Mouse (Mus musculus) heart, adult 9 months (tissue): ENCODE results near the gene Mreg.
"Not testable (repeated sequence)": the region's sequence is repeated elsewhere in the genome, so short reads cannot be mapped to it uniquely, and the experiment has no call there.

Experiments used
- DNase-seq, 2 experiments: peaks; one replicate each; pipeline ENCODE4 v3.0.0; 2022; ENCODE audit warnings: low spot score in 2 of 2

Gene Mreg

DNA sequence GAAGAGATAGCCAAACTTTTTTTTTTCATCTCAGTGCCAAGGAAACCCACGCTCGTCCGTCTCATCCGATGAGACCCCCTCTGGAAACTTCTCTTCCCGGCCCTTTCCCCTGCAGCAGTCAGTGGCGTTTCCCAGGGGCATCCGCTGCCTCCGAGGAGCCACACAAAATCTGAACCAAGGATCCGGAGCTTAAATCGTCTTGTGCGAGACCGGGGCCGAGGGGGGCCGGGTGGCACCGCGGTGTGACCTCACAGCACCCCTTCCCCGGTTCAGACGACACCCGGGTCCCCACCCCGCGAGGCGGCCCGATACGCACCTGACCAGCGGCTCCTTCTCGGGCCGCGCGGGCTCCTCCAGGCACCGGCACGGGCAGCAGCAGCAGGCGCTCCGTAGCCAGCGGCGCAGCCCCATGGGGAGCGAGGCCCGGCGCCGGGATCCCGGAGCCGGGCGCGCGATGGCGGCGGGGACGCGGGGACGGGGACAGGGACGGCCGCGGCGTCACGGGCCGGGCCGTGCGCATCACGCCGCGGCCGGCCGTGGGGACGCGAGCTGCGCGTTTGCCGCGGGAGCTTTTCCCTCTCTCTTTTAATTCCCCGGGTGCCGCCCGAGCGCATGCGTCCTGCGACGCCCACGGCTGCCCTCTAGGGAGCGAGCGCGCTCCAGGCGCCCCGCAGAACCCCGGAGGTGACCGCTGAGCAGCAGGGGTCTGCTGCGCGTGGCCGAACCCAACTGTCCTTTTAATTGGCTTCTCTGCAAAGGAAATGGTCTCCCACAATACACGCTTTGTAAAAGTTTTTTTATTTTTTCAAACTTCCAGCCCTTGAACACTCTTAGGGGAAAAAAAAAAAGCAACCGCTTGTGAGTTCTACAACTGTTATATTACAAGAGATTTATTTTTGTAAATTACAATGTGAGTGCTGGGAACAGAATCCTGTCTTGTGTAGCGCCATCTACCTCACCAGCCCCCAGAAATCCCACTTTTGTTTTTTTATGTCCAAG lies at the start of gene Mreg:
Gene Mreg, minus strand, starts transcription at position 607 of the 999 bp plus-strand sequence.
- peak; percentile 55 to 61 for DNase-seq

DNA sequence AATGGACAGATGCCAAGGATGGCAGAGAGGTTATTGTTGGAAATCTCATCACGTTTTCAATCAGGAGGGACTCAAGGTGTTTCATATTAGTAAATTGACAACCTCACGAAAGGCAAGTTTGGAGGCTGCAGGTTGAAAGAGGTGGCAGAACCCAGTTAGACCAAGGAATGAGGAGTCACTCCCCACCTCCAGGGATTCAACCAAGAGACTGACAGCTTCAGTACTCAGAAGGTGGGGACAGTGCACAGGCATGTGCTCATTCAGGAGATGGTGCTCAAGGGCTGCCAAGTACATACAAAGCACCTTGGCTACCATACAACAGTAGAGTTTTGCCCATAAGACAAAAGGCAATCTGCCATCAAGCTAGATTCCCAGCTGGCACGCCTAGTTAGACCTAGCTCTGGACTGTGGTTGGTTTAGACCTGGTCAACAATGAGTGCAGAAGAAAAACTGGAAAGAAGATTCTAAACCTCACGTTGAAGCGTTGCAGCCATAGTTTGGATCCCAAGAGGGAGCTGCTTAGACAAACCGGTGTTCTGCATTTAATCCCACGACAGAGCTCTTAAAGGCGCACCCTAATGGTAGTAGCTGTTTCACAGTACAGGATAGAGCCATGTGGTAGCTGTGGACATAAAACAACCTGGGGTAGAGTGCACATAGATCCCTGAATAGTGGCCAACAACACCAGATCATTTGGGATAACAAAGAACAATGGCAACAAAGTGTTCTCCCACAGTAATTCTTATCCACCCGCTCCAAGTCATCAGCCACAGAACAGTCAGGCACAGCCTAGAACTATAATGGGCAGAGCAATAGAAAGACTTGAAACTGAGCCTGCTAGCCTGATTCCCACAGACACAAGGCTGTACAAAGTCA lies 44.5 kb upstream of the Mreg start:
- DNase-seq = no peak

DNA sequence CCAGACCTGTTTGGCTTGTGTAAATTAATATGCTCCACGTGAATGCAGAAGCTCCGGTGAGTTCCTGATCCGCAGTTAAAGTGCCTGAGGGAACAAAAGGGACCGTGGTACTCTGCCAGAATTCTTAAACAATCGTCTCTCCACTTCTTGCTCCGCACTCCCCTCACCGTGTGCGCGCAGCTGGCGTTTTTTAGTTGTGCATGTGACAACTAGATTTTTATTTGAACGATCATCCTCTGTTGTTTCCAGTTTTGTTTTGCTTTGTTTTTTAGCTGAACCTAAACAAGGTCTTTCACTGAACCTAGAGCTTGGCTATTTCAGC lies 43.7 kb upstream of the Mreg start:
- no peak for DNase-seq

DNA sequence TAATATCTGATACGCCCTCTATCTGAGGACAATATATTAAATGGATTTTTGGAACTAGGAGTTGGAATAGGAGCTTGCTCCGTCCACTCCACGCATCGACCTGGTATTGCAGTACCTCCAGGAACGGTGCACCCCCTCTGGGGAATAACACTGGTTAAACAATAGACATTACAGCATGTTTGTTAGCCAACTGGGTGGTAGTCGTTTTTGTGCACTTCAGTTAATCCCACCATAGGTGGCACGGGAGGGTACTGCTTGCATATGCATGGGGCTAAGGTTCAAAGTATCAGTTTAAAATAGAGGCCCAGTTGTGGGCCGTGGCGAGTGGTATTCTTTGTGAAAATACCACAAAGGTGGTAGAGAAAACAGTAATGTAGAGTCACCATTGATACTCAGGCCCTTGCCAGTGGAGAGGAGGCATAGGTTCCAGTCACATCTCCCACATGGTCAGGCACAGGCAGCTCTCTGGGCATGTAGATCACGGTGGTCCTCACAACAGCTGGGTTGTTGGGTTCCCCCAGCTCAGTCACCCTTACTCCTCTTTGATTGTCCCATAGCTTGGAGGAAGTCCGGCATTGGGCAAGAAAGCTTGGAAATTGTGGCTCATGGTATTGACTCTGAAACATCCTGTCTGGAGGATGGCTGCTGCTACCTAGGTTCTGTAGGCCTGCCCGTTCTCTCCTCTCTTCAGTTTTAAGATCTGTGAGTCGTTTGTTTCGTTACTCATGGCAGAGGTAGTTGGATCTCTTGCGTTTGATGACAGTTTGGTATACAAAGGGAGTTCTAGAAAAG lies 43.2 kb upstream of the Mreg start:
- peak; percentile 18 to 63 for DNase-seq

DNA sequence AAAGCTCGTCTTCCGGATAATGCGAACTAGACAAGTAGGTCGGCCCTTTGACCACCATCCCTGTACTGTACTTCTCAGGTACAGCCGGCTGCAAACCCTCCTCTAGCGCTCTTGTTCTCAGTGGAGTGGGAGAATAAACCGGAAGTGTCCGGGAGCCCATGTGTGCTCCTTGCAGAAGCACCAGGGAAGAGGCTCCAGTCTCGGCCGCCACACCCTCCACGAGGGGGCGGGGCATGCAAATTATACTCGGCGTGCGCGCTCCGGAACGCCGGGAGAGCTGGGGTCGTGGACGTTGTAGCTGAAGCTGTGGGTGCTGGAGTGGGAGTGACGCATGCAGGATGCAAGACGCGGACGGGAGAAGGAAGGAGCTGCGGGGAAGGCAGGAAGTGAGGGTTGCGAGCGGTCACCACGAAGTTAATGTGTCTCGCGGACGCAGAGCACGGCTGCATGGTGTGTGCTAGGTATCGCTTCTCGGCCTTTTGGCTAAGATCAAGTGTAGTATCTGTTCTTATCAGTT lies 42.5 kb upstream of the Mreg start:
- DNase-seq = peak; percentile 80 to 88

DNA sequence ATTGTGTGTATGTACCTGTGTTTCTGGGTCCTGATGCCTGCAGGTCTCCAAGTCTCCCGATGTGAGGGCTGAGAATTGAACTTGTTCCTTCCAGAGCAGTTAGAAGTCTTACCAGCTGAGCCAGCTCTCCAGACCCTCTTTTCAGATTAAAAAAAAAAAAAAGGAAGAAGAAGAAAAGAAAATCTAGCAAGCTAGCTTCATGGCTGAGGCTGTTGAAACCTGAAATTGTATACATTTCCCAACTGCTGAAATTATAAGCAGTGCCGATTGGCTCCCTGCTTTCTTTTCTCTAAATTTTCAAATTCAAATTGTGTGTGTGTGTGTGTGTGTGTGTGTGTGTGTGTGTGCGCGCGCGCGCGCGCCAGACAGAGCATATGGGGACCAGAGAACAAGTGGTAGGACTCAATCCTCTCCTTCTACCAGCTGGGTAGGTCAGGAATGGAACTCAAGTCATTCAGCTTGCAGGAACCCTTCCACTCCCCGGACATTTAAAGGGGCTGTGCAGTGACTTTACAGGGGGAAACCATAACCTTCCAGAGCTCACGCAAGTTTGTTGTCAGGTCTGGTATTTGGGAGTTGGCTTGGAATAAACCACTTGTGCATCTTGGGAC lies 41.9 kb upstream of the Mreg start:
- DNase-seq = no peak

DNA sequence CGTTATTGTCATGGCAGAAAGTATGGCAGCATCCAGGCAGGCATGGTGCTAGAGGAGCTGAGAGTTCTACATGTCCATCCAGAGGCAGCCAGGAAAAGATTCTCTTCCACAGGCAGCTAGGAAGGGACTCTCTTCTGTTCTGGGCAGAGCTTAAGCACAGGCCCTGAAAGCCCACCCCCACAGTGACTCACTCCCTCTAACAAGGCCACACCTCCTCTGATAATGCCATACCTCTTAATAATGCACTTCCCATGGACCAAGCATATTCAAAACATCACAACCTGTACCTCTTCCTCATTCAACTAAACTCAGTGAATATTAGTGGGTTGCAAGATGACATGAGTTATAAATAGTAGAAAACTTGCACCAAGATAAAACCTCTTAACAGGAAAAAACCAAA lies 39.7 kb upstream of the Mreg start:
- no peak for DNase-seq

DNA sequence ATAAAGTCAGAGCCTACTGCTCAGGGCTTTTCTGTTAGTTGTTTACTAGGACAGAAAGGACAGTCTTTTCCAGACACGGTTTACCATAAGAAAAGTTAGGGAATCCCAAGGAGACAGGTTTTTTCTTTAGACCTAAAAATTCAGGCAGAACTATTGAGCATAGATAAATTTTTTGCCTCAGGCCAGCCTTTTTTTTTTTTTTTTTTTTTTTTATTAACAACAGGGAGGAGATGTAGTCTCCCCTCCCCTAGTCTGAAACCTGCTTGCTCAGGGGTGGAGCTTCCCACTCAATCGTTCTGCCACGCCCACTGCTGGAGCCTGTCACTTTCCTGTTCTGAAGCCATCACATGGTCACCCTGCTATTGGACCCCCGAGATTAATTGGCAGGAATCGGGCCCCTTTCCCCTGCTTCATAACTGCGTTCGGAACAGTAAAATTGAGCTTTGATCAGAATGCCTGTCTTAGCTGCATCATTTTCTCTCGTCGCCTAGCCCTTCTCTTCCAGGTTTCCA lies 36.2 kb upstream of the Mreg start:
- DNase-seq = not testable (repeated sequence)

DNA sequence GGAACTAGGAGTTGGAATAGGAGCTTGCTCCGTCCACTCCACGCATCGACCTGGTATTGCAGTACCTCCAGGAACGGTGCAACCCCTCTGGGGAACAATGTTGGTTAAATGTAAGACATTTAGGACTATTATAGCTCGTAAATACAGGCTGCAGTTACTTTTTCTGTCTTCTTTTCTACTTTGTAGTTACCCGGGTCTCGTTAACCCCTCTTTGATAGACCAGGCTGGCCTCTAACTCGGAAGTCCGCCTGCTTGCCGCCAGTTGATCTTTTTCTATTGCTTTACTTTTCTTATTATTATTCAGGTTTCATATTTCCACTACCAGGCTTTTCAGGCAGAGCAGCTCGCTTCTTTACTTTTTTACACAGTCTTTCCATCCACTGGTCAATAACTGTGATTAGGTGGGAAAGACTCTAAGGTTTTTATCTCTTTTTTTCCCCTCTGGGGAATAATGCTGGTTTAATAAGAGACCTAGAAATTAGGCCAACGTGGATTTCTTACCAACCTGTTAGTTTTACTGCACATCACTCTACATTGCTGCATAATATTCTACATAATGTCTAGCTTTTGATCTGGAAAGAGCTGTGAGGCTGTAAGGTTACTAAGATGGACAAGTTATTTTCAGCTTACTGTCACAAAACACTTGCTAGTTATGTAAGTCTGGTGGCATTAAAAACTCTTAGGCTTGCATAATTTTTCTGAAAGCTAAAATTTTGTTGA lies 32.4 kb upstream of the Mreg start:
- DNase-seq = no peak

DNA sequence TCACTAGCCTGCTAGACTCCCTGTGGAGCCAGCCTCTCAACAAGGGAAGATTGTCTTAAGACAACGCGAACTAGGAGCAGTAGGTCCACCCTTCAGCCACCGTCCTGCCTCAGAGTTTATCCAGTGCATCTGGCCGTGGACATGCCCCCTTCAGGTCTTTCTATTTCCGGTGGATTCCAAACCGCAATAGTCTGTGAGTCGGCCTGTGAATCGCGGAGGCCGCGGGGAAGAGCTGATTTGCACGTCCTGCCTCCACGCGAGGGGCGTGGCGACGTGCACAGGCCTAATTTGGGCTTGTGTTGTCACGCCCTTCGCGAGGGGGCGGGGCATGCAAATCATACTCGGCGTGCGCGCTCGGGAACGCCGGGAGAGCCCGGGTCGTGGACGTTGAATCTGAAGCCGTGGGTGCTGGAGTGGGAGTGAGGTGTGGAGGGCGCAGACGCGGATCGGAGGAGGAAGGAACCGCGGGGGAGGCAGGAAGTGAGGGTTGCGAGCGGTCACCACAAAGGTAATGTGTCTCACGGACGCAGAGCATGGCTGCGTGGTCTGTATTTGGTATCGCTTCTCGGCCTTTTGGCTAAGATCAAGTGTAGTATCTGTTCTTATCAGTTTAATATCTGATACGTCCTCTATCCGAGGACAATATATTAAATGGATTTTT lies 31.7 kb upstream of the Mreg start:
- peak; percentile 89 to 95 for DNase-seq

DNA sequence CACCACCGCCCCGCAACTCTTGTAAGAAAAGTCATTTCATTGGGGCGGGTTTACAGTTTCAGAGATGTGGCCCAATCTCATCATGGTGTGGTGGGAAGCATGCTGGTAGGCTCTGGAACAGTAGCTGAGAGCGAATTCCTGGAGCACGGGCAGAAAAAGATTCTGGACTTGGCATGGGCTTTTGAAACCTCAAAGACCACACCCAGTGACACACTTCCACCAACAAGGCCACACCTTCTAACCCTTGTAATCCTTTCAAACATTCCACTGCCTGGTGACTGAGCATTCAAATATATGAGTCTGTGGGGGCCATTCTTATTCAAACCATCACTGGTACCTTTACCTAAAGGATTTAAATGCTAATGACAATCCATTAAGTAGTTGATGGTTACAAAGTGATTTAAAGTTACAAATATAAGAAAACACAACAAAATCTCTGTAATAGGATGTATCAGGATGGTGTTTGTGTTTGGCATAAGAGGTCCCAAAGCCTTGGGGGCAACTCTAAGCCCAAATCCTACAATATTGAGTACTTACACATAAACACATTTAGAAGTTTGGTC lies 30.6 kb upstream of the Mreg start:
- DNase-seq = no peak

DNA sequence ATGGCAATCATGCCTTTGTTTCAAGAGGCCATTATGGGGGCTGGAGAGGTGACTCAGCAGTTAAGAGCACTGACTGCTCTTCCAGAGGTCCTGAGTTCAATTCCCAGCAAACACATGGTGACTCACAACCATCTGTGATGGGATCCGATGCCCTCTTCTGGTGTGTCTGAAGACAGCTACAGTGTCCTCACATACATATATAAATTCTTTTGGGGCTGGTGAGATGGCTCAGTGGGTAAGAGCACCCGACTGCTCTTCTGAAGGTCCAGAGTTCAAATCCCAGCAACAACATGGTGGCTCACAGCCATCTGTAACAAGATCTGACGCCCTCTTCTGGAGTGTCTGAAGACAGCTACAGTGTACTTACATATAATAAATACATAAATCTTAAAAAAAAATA lies 27.0 kb upstream of the Mreg start:
- DNase-seq = not testable (repeated sequence)

DNA sequence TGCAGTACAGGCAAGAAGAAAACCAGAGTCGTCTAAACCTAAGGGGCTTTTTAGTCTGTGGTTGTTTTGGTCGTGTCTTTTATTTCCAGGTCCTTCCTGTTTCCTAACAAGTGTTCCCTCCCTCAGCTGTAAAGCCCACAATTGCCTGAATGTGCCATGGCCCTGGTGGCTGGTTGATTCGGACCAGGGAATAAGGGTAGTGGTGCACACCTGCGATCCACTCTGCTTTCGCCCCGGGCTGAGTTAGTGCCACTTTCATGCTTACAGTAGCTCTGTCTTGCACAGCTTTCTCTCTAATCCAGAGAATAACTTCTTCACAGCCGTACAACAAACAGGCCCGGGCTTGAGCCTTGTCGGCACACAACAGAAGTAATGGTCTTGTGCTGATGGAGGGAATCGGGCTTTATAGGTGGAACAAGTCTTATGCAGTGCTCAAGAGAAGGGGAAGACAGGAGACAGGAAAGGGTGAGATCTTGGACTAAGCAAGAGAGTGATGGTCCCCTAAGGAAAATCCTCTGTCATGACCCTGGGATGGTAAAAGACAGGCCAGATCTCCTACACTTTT lies 26.0 kb upstream of the Mreg start:
- no peak for DNase-seq

DNA sequence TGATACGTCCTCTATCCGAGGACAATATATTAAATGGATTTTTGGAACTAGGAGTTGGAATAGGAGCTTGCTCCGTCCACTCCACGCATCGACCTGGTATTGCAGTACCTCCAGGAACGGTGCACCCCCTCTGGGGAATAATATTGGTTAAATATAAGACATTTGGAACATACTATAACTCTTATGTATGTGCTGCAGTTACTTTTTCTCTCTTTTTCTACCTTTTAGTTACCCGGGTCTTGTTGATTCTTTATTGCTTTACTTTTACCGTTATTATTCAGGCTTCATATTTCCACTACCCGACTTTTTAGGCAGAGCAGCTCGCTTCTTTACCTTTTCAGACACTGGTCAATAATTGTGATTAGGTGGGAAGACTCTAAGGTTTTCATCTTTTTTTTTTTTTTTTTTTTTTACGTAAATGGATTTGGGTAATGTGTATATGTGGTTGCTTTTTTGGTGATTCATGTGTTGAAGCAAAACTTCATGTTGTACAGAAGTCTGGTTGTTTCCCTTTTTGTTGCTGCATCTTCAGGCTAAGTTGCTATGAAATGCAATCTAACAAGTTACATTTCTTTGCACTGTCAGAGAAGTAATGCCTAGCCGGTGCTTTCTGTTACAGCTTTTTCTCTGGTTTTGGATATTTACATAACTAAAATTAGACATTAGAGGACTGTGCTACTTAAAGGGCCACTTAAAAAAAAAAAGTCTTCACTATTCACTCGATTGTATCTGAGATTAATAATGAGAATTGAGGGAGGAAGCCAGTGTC lies 25.1 kb upstream of the Mreg start:
- DNase-seq = peak in 1 of 2 experiments; percentile 27

DNA sequence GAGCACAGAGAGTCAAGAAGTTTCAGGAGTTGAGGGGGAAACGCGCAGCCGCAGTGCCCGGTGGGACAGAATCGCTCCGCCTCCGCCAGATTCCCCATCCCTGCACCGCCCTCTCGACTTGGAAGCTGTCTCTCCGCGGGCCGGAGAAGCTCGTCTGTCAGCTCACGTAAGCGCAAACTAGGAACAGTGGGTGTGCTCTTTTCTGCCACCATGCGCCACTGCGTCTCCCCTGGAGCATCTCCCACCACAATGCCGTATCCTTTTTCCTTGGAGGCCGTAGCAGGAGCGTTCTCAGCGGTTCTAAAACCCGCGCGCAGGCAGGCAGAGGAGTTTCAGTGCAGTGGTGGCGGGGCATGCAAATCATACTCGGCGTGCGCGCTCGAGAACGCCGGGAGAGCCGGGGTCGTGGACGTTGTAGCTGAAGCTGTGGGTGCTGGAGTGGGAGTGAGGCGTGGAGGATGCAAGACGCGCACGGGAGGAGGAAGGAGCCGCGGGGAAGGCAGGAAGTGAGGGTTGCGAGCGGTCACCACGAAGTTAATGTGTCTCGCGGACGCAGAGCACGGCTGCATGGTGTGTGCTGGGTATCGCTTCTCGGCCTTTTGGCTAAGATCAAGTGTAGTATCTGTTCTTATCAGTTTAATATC lies 24.4 kb upstream of the Mreg start:
- DNase-seq = peak; percentile 75 to 80

DNA sequence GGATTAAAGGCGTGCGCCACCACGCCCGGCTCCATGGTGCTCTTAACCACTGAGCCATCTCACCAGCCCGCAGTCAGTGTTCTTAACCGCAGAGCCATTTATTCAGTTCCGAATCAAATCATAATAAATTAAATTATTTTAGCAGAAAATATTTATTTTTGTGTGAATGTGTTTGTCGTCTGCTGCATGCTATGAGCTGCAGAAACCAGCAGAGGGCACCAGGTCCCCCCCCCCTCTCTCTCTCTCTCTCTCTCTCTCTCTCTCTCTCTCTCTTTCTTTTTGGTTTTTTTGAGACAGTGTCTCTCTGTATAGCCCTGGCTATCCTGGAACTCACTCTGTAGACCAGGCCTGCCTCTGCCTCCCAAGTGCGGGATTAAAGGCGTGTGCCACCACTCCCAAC lies 20.5 kb upstream of the Mreg start:
- DNase-seq = not testable (repeated sequence)

DNA sequence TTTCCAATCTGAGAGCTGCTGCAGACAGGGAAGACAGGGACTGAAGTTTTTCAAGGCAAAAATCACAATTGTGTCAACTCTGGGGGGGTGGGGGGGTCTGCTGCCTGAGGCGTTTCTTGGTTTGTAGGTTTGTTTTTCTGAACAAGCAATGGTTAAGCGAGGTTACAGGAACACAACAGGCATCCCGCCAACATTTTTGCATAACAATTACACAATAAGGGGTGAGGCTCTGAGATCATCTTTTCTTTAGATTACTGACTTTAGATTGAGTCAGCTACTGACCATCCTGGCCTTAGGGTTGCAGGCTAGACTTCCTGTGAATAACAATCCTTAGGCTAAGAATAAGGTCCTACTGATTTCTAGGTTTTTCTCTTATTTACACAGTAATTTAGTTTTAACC lies 16.9 kb upstream of the Mreg start:
- DNase-seq = no peak

DNA sequence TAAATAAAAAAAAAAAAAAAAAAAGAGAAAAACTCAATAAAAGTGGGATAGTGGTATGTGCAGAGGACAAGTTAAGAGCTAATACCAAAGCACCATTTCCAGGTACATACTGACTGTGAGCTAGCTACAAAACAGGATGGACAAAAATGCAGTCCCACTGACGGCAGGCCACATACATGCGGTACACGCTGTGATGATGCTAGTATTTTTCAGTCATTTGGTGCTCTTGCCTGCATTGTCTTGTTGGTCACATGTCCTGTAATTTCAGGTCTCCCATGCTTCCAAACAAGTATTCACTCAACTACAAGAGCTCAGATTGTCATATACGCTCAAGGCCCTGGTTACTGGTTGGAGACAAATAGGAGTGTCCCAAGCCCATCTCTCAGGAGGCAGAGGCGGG lies 15.4 kb upstream of the Mreg start:
- DNase-seq = no peak
